Mouse (Mus musculus): ENCODE data around the gene Ocel1. TPM values are rescaled to one million over a fixed set of nuclear protein-coding genes. Genes with fewer than 3 reads are reported as not detected.
A peak's percentile ranks its signal among the peaks of the same experiment; 100 is the strongest.

Gene Ocel1
- polyA plus RNA-seq, 1 experiment from 2014 or later = 4.9 TPM

GRCm38 (mm10) chr8:71380178-71381171, 9.4 kb downstream of the Ocel1 start:
- 2% methylated on average over 72 of the region's 72 CpGs for WGBS
- H3K27me3 ChIP-seq = no peaks in the 10 kb centered on the region
- peaks cover 54% of the 10 kb centered on the region for H3K4me1 ChIP-seq (replicated peaks)
- H3K4me2 ChIP-seq = peak overlapping the region; percentile 97
- ATAC-seq (replicated peaks; ENCODE audit: insufficient number of reproducible peaks, insufficient read depth, low FRiP score, low read depth) = no peak
- peaks cover 16% of the 10 kb centered on the region; the same call in 1 of the 2 replicates for H3K36me3 ChIP-seq
- H3K27ac ChIP-seq = peak overlapping the region; percentile 93
- peak overlapping the region; percentile 81 for H3K4me3 ChIP-seq
- H3K9me3 ChIP-seq (replicated peaks) = no peaks in the 10 kb centered on the region
- peak overlapping the region; percentile 86 for H3K9ac ChIP-seq

- peaks cover 16% of the 10 kb centered on the region; the same call in 1 of the 2 replicates for H3K36me3 ChIP-seq
- H3K4me3 ChIP-seq = peak within 1 kb of the TSS; percentile 81
- peaks cover 44% of the 10 kb centered on the region for H3K4me1 ChIP-seq (replicated peaks)
- H3K9ac ChIP-seq = peak within 1 kb of the TSS; percentile 86
- H3K27ac ChIP-seq = peak within 1 kb of the TSS; percentile 93
- H3K4me2 ChIP-seq = peak within 1 kb of the TSS; percentile 97
- ATAC-seq (replicated peaks; ENCODE audit: insufficient number of reproducible peaks, insufficient read depth, low FRiP score, low read depth) = peak; percentile 51
- H3K9me3 ChIP-seq (replicated peaks) = no peaks in the 10 kb centered on the region
- under 1% methylated on average over 44 of the region's 89 CpGs for WGBS
- H3K27me3 ChIP-seq = no peaks in the 10 kb centered on the region
Observed at GRCm38 (mm10) chr8:71381421-71381970, 10.4 kb downstream of the Ocel1 start, which contains the start of gene Nr2f6. Gene Nr2f6, minus strand, starts transcription at chr8:71381960.

- peak overlapping the region; percentile 86 for H3K9ac ChIP-seq
Observed at GRCm38 (mm10) chr8:71381971-71382961, 11.2 kb downstream of the Ocel1 start.

GRCm38 (mm10) chr8:71383396-71383795, 12.3 kb downstream of the Ocel1 start:
- H3K27me3 ChIP-seq = no peaks in the 10 kb centered on the region
- H3K9ac ChIP-seq = no peak overlapping the region
- H3K36me3 ChIP-seq = 0 out of 2 replicates have a peak, but pooled peaks cover under 1% of the 10 kb centered on the region
- no peak overlapping the region for H3K4me2 ChIP-seq
- ATAC-seq (replicated peaks; ENCODE audit: insufficient number of reproducible peaks, insufficient read depth, low FRiP score, low read depth) = no peak
- H3K9me3 ChIP-seq (replicated peaks) = no peaks in the 10 kb centered on the region
- no peak overlapping the region for H3K4me3 ChIP-seq
- H3K4me1 ChIP-seq (replicated peaks) = peaks cover 34% of the 10 kb centered on the region
- WGBS = 45% methylated on average over 12 of the region's 12 CpGs
- H3K27ac ChIP-seq = peak overlapping the region; percentile 93; the same call in 1 of the 2 replicates

More at GRCm38 (mm10) chr8:71381971-71382961, 11.2 kb downstream of the Ocel1 start:
- Histone ChIP-seq H3K4me2 (peak overlapping the region; percentile 97), H3K4me1 (replicated peaks) (peaks cover 36% of the 10 kb centered on the region), H3K4me3 (peak overlapping the region; percentile 81), H3K27ac (peak overlapping the region; percentile 93), H3K27me3 (no peaks in the 10 kb centered on the region), H3K9me3 (replicated peaks) (no peaks in the 10 kb centered on the region), H3K36me3 (peaks cover 12% of the 10 kb centered on the region; the same call in 1 of the 2 replicates)
- WGBS = 5% methylated on average over 45 of the region's 80 CpGs
- ATAC-seq (replicated peaks; ENCODE audit: insufficient number of reproducible peaks, insufficient read depth, low FRiP score, low read depth) = peak; percentile 91

- Histone ChIP-seq H3K27ac (no peak overlapping the region), H3K4me2 (no peak overlapping the region), H3K4me3 (no peak overlapping the region), H3K9me3 (replicated peaks) (no peaks in the 10 kb centered on the region), H3K36me3 (no peaks in the 10 kb centered on the region), H3K9ac (no peak overlapping the region), H3K27me3 (no peaks in the 10 kb centered on the region), H3K4me1 (replicated peaks) (peaks cover 31% of the 10 kb centered on the region)
- ATAC-seq (replicated peaks; ENCODE audit: insufficient number of reproducible peaks, insufficient read depth, low FRiP score, low read depth) = no peak
- WGBS = 63% methylated on average over 3 of the region's 3 CpGs
Observed at GRCm38 (mm10) chr8:71383860-71384259, 12.8 kb downstream of the Ocel1 start.

GRCm38 (mm10) chr8:71385212-71385835, 14.2 kb downstream of the Ocel1 start:
- H3K4me2 ChIP-seq = no peak overlapping the region
- ATAC-seq (replicated peaks; ENCODE audit: insufficient number of reproducible peaks, insufficient read depth, low FRiP score, low read depth) = no peak
- 77% methylated on average over 12 of the region's 12 CpGs for WGBS
- no peak overlapping the region for H3K27ac ChIP-seq
- H3K4me1 ChIP-seq (replicated peaks) = peaks cover 16% of the 10 kb centered on the region
- no peak overlapping the region for H3K9ac ChIP-seq
- no peaks in the 10 kb centered on the region for H3K36me3 ChIP-seq
- H3K27me3 ChIP-seq = no peaks in the 10 kb centered on the region
- no peak overlapping the region for H3K4me3 ChIP-seq
- no peaks in the 10 kb centered on the region for H3K9me3 ChIP-seq (replicated peaks)

GRCm38 (mm10) chr8:71388267-71388666, 17.2 kb downstream of the Ocel1 start:
- ATAC-seq (replicated peaks; ENCODE audit: insufficient number of reproducible peaks, insufficient read depth, low FRiP score, low read depth) = no peak
- H3K4me1 ChIP-seq (replicated peaks) = peaks cover 1% of the 10 kb centered on the region
- H3K27me3 ChIP-seq = no peaks in the 10 kb centered on the region
- no peak overlapping the region for H3K9ac ChIP-seq
- no peaks in the 10 kb centered on the region for H3K36me3 ChIP-seq
- H3K27ac ChIP-seq = no peak overlapping the region
- H3K4me3 ChIP-seq = no peak overlapping the region
- H3K9me3 ChIP-seq (replicated peaks) = no peaks in the 10 kb centered on the region
- WGBS = 47% methylated on average over 1 of the region's 1 CpGs
- H3K4me2 ChIP-seq = no peak overlapping the region

- no peaks in the 10 kb centered on the region for H3K9me3 ChIP-seq (replicated peaks)
- no peak for ATAC-seq (replicated peaks; ENCODE audit: insufficient number of reproducible peaks, insufficient read depth, low FRiP score, low read depth)
Observed at GRCm38 (mm10) chr8:71391696-71392095, 20.6 kb downstream of the Ocel1 start.

GRCm38 (mm10) chr8:71392391-71392790, 21.3 kb downstream of the Ocel1 start:
- no peak overlapping the region for H3K27ac ChIP-seq
- no peak overlapping the region for H3K9ac ChIP-seq
- no peak for ATAC-seq (replicated peaks; ENCODE audit: insufficient number of reproducible peaks, insufficient read depth, low FRiP score, low read depth)
- no peak overlapping the region for H3K4me2 ChIP-seq
- peaks cover 8% of the 10 kb centered on the region for H3K4me1 ChIP-seq (replicated peaks)
- H3K36me3 ChIP-seq = no peaks in the 10 kb centered on the region
- H3K9me3 ChIP-seq (replicated peaks) = no peaks in the 10 kb centered on the region
- H3K4me3 ChIP-seq = no peak overlapping the region
- no peaks in the 10 kb centered on the region for H3K27me3 ChIP-seq
- WGBS = 64% methylated on average over 5 of the region's 5 CpGs

More at GRCm38 (mm10) chr8:71391696-71392095, 20.6 kb downstream of the Ocel1 start:
- no peak overlapping the region for H3K4me2 ChIP-seq
- no peak overlapping the region for H3K9ac ChIP-seq
- H3K27ac ChIP-seq = no peak overlapping the region
- 79% methylated on average over 2 of the region's 2 CpGs for whole genome bisulfite sequencing
- H3K36me3 ChIP-seq = no peaks in the 10 kb centered on the region
- H3K4me3 ChIP-seq = no peak overlapping the region
- H3K4me1 ChIP-seq (replicated peaks) = peaks cover 5% of the 10 kb centered on the region; the same call in 1 of the 2 replicates
- H3K27me3 ChIP-seq = no peaks in the 10 kb centered on the region

- H3K27ac ChIP-seq = no peak overlapping the region
- H3K4me1 ChIP-seq (replicated peaks) = peaks cover 13% of the 10 kb centered on the region
- no peaks in the 10 kb centered on the region for H3K36me3 ChIP-seq
- no peak for ATAC-seq (replicated peaks; ENCODE audit: insufficient number of reproducible peaks, insufficient read depth, low FRiP score, low read depth)
- peak overlapping the region; percentile 31; the same call in 1 of the 2 replicates for H3K4me2 ChIP-seq
- 20% methylated on average over 3 of the region's 3 CpGs for WGBS
- H3K9me3 ChIP-seq (replicated peaks) = no peaks in the 10 kb centered on the region
- H3K27me3 ChIP-seq = no peaks in the 10 kb centered on the region
- peak overlapping the region; percentile 12; the same call in 1 of the 2 replicates for H3K4me3 ChIP-seq
- H3K9ac ChIP-seq = no peak overlapping the region
Observed at GRCm38 (mm10) chr8:71392871-71393270, 21.8 kb downstream of the Ocel1 start.

All from heart, embryonic 15.5 days (tissue).